Mouse (Mus musculus): ENCODE measurements around the gene Rft1. TPM values are rescaled to one million over a fixed set of nuclear protein-coding genes. Genes with fewer than 3 reads are reported as not detected.

Rft1 gene
- total RNA-seq, 2 experiments from 2014 or later = 10.2 to 11.2 TPM

- DNase-seq (ENCODE audit: low spot score in 2 of 2) = no peak
These were observed 24.3 kb upstream of the Rft1 start for GRCm38 (mm10) chr14:30629839-30630238.

- peak in 1 of 2 experiments; percentile 43 for DNase-seq (ENCODE audit: low spot score in 2 of 2)
These were observed 23.2 kb upstream of the Rft1 start for GRCm38 (mm10) chr14:30630811-30631576.

GRCm38 (mm10) chr14:30631834-30632233 lies 22.3 kb upstream of the Rft1 start:
- DNase-seq (ENCODE audit: low spot score in 2 of 2) = no peak

- no peak for DNase-seq (ENCODE audit: low spot score in 2 of 2)
These were observed 20.5 kb upstream of the Rft1 start for GRCm38 (mm10) chr14:30633708-30634107.

GRCm38 (mm10) chr14:30634418-30634817 lies 19.7 kb upstream of the Rft1 start:
- no peak for DNase-seq (ENCODE audit: low spot score in 2 of 2)

GRCm38 (mm10) chr14:30635219-30635910 lies 18.8 kb upstream of the Rft1 start:
- no peak for DNase-seq (ENCODE audit: low spot score in 2 of 2)

GRCm38 (mm10) chr14:30636499-30636898 lies 17.7 kb upstream of the Rft1 start:
- no peak for DNase-seq (ENCODE audit: low spot score in 2 of 2)

- no peak for DNase-seq (ENCODE audit: low spot score in 2 of 2)
These were observed 17.1 kb upstream of the Rft1 start for GRCm38 (mm10) chr14:30637087-30637486.

- no peak for DNase-seq (ENCODE audit: low spot score in 2 of 2)
These were observed 16.2 kb upstream of the Rft1 start for GRCm38 (mm10) chr14:30638009-30638408.

GRCm38 (mm10) chr14:30638686-30639085 lies 15.5 kb upstream of the Rft1 start:
- no peak for DNase-seq (ENCODE audit: low spot score in 2 of 2)

GRCm38 (mm10) chr14:30641748-30642147 lies 12.4 kb upstream of the Rft1 start:
- DNase-seq (ENCODE audit: low spot score in 2 of 2) = no peak

GRCm38 (mm10) chr14:30644026-30644425 lies 10.1 kb upstream of the Rft1 start:
- no peak for DNase-seq (ENCODE audit: low spot score in 2 of 2)

- no peak for DNase-seq (ENCODE audit: low spot score in 2 of 2)
These were observed 9.1 kb upstream of the Rft1 start for GRCm38 (mm10) chr14:30645066-30645465.

- no peak for DNase-seq (ENCODE audit: low spot score in 2 of 2)
These were observed 7.7 kb upstream of the Rft1 start for GRCm38 (mm10) chr14:30646486-30646885.

- DNase-seq (ENCODE audit: low spot score in 2 of 2) = no peak
These were observed 5.7 kb upstream of the Rft1 start for GRCm38 (mm10) chr14:30648478-30648877.

GRCm38 (mm10) chr14:30649745-30650144 lies 4.4 kb upstream of the Rft1 start:
- DNase-seq (ENCODE audit: low spot score in 2 of 2) = no peak

- DNase-seq (ENCODE audit: low spot score in 2 of 2) = peak; percentile 63 to 75
These were observed 3.2 kb upstream of the Rft1 start for GRCm38 (mm10) chr14:30650969-30651368.

- DNase-seq (ENCODE audit: low spot score in 2 of 2) = no peak
These were observed 600 bp downstream of the Rft1 start for GRCm38 (mm10) chr14:30654691-30655228.

- DNase-seq (ENCODE audit: low spot score in 2 of 2) = no peak
These were observed 1.4 kb downstream of the Rft1 start for GRCm38 (mm10) chr14:30655531-30655930.

GRCm38 (mm10) chr14:30666061-30666460 lies 11.9 kb downstream of the Rft1 start:
- no peak for DNase-seq (ENCODE audit: low spot score in 2 of 2)

GRCm38 (mm10) chr14:30666604-30667003 lies 12.4 kb downstream of the Rft1 start:
- DNase-seq (ENCODE audit: low spot score in 2 of 2) = no peak

- no peak for DNase-seq (ENCODE audit: low spot score in 2 of 2)
These were observed 16.0 kb downstream of the Rft1 start for GRCm38 (mm10) chr14:30670161-30670560.
